Mouse (Mus musculus) CD4-positive naive resting alpha-beta T cell, adult 76 days (primary cell): ENCODE results near the gene Timm17b. TPM values are rescaled to one million over a fixed set of nuclear protein-coding genes. Genes with fewer than 3 reads are reported as not detected.

ENCODE experiments used
- total RNA-seq: library from RNA; stranded (reverse); gene quantifications from one replicate; pipeline ENCODE4 v1.2.4, GENCODE M21; 2023

Gene Timm17b
- 25.7 TPM for total RNA-seq

DNA sequence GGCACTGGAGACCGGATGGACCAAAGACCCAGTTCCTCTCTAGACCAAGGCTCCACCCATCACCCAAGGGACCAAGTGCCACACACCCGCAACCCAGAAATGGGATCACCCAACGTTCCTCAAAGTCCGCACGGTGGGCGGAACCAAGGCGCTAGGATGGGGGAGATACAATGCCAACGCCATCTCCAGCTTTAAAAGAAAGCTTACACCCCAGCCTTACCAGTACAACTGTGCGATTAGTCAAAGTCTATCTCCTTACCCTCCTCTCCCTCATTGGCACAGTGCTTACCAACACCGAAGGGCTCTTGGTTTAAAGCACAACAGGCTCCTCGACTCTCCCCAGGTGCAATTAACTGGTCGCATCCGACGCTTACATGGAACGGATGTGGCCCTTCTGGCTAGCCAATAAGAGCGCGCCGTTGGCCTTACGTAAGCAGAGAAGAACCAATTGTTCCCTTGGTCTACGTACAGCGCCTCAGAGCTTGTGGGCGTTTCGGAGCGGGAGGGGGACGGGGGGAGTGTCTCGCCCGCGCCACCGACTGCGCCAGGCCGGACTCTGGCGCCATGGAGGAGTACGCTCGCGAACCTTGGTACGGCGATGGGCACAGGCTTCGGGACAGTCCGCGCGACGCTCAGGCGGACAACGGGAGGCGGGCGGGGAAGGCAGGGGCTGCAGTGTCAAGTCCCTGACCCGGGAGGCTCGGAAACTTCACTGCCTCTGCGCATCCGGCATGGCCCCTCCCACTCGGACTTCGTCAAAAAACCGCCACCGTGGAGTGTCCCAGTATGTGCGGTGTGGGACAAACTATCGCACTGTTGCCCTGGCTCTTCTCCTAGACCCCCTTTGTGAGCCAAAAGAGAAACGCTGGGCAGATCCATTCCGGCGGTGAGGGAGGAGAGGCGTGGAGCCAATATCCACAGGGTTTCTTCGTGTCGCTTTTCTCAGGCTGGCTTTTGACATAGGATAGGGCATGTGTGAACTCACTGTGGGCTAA is at the start of gene Timm17b, which contains the start of gene Pqbp1:
Timm17b (plus strand) TSS at position 478 of the 995 bp plus-strand sequence.
Pqbp1 (minus strand) TSS at position 390 of the 995 bp plus-strand sequence.

DNA sequence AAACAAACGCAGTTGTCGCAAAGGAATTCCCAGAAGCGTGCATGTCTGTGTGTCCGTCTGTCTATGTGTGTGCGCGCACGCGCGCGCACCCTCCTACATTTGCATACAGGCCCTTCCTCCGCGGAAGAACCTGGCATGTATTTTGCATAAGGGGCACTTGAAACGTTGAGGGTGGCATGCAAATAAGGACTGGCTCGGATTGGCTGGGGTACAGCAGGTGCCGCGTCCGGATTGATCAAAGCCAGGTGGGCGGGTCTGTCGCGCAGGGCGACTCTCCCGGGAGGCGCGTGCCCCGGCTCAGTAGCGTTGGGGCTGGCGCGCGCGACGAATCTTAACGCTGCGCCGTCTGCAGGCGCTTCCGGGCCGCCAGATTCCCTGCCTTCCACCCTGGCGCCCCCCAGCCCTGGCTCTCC is 21.1 kb upstream of the Timm17b start, which contains the start of gene Pim2:
Pim2 (plus strand) TSS at position 256 of the 413 bp plus-strand sequence.

DNA sequence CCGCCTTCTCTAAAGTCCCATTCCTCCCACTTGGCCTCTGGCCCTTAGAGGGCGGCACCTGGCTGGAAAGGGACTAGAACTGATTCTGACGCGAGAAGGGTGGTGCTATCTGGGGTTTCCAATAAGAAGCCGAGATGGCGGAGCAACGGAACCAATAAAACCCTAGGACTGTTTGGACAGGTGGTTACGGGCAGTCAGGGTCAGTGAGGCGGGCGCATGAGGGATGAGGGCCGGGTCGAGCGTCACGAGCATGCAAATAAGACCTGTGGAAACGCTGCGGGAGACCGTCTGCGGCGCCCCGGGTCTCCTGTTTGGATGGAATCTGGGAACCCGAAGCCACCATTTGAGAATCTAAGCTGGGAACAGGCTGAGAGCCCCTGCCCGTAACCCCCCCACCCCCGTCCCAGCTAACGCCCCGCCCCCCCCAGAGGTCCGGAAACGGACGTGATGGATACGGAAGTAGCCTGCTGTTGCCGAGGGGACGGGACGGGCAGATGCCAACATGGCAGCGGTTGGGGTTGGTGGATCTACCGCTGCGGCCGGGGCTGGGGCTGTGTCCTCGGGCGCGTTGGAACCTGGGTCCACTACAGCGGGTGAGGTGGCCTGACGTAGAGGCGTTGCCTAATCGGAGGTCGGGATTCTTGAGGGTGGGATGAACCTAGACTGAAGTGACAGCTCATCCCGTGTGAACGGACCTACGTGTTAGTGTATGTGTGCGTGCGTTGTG is 15.2 kb upstream of the Timm17b start, which contains the start of gene Slc35a2:
Slc35a2 (plus strand) TSS at position 188 of the 727 bp plus-strand sequence.

DNA sequence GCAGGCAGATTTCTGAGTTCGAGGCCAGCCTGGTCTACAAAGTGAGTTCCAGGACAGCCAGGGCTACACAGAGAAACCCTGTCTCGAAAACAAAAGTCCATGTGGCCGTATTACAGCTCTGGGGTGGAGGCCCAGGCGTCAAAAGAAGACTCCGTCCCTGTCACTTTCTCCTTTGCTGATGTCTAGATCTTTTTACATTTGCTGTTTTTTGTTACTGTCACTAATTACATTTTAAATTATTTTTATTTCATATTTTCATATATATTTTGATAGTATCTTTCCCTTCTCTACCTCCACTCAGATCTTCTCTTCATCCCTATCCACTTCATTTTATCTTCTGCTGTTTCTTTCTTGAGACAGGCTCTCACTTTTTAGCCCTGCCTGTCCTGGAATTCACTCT is 8.6 kb downstream of the Timm17b start, which contains the start of gene Gm10491:
Gm10491 (minus strand) TSS at position 101 of the 400 bp plus-strand sequence.

DNA sequence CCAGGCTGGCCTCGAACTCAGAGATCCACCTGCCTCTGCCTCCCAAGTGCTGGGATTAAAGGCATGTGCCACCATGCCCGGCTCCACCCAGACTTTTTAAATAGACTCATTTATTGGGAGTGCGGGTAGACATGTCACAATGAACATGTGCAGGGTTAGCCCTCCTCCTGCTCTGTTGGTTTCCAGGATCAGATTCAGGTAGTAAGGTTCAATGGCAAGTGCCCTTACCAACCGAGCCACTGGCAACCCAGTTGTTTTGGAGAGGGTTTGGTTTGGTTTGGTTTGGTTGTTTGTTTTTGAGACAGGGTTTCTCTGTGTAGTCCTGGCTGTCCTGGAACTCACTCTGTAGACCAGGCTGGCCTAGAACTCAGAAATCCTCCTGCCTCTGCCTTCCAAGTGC is 10.1 kb downstream of the Timm17b start, which contains the start of gene Gm10490:
Gm10490 (plus strand) TSS at position 301 of the 400 bp plus-strand sequence.

DNA sequence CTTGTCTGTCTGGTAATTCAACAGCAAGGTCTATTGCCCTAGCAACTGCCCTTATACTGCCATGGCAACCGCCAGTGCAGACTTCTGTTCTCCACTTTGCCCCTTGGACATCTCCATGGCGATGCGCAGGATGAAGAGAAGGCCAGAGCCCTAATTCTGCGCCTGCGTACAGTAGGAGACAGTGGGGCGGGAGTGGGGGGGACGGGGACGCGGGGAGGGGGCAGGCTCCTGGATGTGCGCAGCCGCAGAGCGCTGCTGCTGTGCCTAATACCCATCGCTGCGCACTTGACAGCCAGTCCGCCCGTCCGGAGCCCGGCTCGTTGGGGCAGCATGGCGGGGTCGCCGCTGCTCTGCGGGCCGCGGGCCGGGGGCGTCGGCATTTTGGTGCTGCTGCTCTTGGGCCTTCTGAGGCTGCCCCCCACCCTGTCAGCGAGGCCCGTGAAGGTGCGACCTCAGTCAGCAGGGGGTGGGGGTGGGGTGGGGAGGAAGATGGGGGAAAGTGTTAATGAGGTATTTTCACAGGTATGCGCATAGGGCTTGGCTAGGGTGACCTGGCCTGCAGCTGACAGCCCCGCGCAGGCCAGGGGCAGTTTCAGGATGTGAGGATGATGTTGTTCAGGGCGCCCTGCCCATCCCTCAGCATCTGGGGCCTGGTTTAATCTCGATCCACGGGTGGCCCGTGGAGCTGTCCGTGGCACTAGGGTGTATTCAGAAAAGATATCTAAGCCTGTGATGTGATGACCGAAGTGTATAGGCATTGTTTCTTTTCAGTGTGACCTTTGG is 20.6 kb downstream of the Timm17b start, which contains the start of gene Pcsk1n:
Pcsk1n (plus strand) TSS at position 222 of the 783 bp plus-strand sequence.

DNA sequence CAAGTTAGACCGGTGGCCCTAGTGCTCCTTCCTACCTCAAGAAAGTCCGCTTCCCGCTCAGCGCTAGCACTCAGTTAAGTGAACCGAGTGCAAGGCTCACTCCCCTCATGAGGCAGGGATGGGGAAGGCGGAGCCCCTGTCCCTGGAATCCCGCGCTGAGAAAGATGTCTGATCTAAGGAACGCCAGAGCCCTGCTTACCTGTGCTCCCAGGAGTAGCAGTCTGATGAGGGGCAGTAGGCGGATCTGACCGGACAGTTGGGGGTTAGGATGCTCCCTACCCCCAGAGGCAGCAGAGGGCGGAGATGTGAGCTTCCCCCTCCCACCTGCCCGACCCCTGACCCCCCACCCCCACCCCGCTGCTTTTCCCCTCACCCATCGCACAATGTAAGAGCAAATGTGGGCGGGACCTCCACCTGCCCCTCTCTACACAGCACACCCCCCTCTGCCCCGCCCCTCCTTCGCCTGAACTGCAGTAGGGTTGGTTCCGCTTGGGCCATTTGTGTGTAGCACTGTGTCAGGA is 29.2 kb downstream of the Timm17b start, which contains the start of gene Eras:
Eras (minus strand) TSS at position 338 of the 521 bp plus-strand sequence.

DNA sequence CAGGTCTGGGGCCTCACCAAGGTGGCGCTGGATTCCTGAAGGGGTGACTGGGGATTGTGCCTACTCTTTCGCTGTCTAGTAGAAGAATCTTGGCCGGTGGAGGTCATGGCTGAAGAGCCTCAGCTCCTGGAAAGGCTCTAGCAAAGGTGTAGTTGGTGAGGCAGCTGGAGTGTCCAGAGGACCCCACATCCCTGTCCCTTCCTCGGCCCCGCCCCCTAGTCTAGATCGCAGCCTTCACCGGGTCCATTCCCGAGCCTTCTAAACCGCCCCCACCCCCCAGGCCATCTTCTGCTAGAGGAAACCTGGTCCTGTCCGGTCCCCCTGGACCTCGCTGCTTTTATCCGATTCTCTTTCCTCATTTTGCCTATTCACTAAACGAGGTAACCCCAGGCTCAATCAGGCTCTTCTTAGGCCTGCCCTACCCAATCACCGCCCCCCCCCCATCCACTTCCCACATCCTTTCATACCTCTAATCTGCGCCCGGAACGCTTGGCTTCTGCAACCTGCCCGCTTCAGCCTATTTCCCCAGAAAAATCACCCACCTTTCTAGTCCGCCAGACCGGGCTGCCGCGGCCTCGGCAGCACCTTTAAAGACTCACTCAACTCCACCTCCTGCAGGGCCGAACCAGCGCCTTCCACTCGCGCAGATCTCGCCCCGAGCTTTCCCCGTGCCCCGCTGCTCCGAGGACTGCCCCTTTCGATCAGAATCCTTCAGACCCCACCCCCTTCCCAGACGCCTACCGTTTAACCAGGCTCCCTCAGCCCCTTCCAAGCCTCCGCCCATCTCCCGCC is 48.1 kb downstream of the Timm17b start, which contains the start of gene Hdac6:
Hdac6 (minus strand) TSS at position 782 of the 792 bp plus-strand sequence.

Other genes starting within 250 kb of the Timm17b start
- gene Prickle3, start 242.1 kb upstream of the Timm17b start, total RNA-seq: 29.9 TPM
- 35.7 TPM for gene Plp2, start 228.0 kb upstream of the Timm17b start, total RNA-seq
- not detected for gene Magix, start 218.1 kb upstream of the Timm17b start, total RNA-seq
- gene Gpkow, start 202.2 kb upstream of the Timm17b start, total RNA-seq: 47.4 TPM
- gene Wdr45, start 185.0 kb upstream of the Timm17b start, total RNA-seq: 131 TPM
- not detected for gene Gm45208, start 177.1 kb upstream of the Timm17b start, total RNA-seq
- gene Praf2, start 170.9 kb upstream of the Timm17b start, total RNA-seq: 13.0 TPM
- gene Ccdc120, start 148.5 kb upstream of the Timm17b start, total RNA-seq: not detected
- 23.5 TPM for gene Tfe3, start 136.8 kb upstream of the Timm17b start, total RNA-seq
- gene Gripap1, start 109.6 kb upstream of the Timm17b start, total RNA-seq: 151 TPM
- 1.4 TPM for gene Kcnd1, start 77.1 kb upstream of the Timm17b start, total RNA-seq
- gene Otud5, start 58.0 kb upstream of the Timm17b start, total RNA-seq: 191 TPM
- 44.6 TPM for gene Pim2, start 21.1 kb upstream of the Timm17b start, total RNA-seq
- gene Slc35a2, start 15.3 kb upstream of the Timm17b start, total RNA-seq: 19.1 TPM
- 70.6 TPM for gene Pqbp1, start 88 bp upstream of the Timm17b start, total RNA-seq
- not detected for gene Gm10491, start 8.5 kb downstream of the Timm17b start, total RNA-seq
- gene Gm10490, start 10.2 kb downstream of the Timm17b start, total RNA-seq: not detected
- not detected for gene Pcsk1n, start 20.5 kb downstream of the Timm17b start, total RNA-seq
- not detected for gene Eras, start 29.2 kb downstream of the Timm17b start, total RNA-seq
- gene Hdac6, start 48.5 kb downstream of the Timm17b start, total RNA-seq: 17.4 TPM
- gene Gata1, start 78.7 kb downstream of the Timm17b start, total RNA-seq: 3.6 TPM
- gene Glod5, start 119.1 kb downstream of the Timm17b start, total RNA-seq: not detected
- gene Suv39h1, start 175.4 kb downstream of the Timm17b start, total RNA-seq: 27.5 TPM
- gene Was, start 191.1 kb downstream of the Timm17b start, total RNA-seq: 98.2 TPM
- gene Wdr13, start 233.5 kb downstream of the Timm17b start, total RNA-seq: 42.6 TPM
- gene Rbm3, start 246.5 kb downstream of the Timm17b start, total RNA-seq: 573 TPM